Mouse (Mus musculus): ENCODE results near the gene Jakmip3.

DNA sequence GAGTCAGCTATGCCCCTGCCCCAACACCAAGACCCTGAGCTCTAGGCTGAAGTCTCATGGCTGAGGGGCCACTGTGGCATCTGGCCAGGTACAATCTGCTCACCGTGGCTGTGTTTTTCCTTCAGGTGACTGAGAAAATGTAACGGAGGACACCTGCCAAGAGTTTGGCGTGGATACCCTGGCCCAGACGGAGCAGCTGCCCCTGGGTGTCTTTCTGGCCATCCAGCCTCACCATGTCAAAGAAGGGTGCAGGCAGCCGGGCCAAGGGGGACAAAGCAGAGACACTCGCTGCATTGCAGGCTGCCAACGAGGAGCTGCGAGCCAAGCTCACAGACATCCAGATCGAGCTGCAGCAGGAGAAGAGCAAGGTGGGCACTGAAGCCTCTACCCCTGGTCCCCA, 48.6 kb downstream of the Jakmip3 start:
- TF ChIP-seq HCFC1 (IDR thresholded peaks at IDR 0.05; ENCODE audit: borderline replicate concordance, insufficient read depth, low read length), result no peak
- TF ChIP-seq ZNF384 (IDR thresholded peaks at IDR 0.05; ENCODE audit: low read depth, low read length), result no peak
- no peak for TF ChIP-seq CHD2 (IDR thresholded peaks at IDR 0.05; ENCODE audit: low read depth, low read length)
- no peak for TF ChIP-seq MAFK (IDR thresholded peaks at IDR 0.05; ENCODE audit: insufficient read depth, low read depth, low read length)
